Mouse (Mus musculus) hematopoietic stem cell, adult 5-6 weeks (primary cell): ENCODE measurements at regions not wholly inside any gene's neighbourhood (a gene's known extent, or its start where the extent isn't known, plus 50 kb on each side); places are given as distances from the start of the nearest gene placed in this dataset.

Experiments
- ATAC-seq, 2 experiments: fragments of 125-278 bp in 1 of 2; replicated peaks in 1 of 2; 2 replicates each; pipeline ENCODE4 v1.8.0; 2016 to 2017; ENCODE audit warnings: inconsistent platforms in 2 of 2, mild to moderate bottlenecking in 2 of 2, moderate number of reproducible peaks in 2 of 2, low read depth in 1 of 2, moderate TSS enrichment in 1 of 2; ENCODE audit not compliant: low FRiP score in 2 of 2, poor library complexity in 2 of 2, severe bottlenecking in 2 of 2, insufficient read depth in 1 of 2, low TSS enrichment in 1 of 2

DNA sequence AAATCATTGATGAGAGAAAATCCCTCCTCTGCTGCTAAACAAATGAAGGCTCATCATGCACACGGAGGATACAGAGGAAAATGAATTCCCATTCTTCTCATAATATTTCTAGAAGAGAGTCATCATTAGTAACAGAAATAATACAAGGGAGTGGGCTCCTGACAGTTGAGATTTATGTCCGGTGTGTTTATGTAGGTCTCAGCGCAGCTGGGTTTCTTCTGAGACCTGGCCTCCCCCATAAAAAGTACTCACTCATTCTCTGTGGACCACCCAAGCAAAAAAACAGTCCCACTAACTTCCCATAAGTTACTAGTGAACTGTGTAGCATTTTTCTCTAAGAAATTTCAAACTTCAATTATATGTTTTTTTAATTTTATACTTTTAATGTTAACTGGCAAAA lies 792.7 kb upstream of the Map3k7 start:
- ATAC-seq = no peak

GRCm38 (mm10) chr4:31197852-31198251 lies 766.0 kb upstream of the Map3k7 start:
- no peak for ATAC-seq

DNA sequence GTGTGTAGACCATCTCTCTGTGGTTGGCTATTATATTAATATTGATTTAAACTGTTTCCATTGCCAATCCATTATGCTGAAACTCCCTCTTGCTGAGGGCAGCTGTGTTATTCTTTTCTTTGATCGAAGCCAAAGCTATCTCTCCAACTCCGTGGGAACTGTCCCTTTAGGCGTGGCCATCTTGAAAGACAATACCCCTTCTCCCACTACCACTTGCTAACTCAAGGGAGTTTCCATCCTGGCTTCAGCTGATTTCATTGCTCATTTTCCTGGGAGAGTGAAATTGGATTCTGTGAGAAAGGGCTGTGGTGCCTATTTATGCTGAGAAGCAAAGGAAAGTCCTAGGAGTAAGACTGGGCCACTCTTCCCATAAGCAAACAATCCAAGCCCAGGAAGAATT lies 760.6 kb upstream of the Map3k7 start:
- ATAC-seq = no peak

DNA sequence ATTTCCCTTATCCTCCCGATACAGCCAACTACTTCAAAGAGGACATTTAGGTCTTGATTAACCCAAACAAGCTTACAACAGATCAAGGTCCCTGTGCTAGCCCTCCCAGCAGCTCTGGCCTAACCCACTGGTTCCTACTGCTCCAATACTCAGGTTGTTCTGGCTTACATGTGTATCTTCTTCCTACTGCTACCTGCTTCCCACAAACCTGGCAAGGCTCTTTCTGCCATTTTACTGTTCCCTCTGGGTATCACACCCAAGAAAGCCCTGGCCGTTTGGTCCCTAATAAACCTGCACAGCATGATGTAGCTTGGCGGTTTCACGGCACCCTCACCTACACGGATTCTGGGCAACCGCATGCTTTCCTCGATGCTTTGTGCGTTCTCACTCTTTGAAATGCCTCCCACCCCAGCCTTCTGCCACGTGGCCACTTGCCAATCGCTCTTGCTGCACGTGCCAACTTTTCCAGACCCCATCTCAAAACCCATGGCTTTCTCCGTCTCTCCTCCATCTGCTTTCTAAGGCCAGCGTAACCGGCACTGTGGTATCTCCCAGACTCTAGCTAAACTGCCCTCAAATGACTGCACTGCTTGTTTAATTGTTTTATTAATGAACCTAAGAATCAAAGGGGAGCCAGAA lies 758.4 kb upstream of the Map3k7 start:
- no peak for ATAC-seq

GRCm38 (mm10) chr4:31225741-31226140 lies 738.2 kb upstream of the Map3k7 start:
- no peak for ATAC-seq

- ATAC-seq = no peak
Measured at GRCm38 (mm10) chr4:31268825-31269495, 694.9 kb upstream of the Map3k7 start.

DNA sequence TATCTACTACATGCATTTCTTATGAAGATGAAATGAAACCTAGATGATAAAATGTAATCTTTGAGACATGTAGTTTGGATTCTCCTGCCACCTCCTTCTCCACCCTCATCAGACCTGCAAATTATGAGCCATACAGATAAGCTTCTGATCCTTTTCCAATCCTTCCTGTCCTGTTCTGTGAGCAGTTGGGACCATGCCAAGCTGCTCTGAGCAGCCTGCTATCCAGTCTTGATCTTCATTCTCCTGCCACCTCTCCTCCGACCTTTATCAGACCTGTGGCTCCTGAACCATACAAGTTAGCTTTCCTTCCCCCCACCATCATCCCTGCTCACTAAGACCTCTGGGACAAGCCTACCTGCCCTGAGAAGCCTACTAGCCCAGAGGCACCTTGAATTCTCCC lies 689.8 kb upstream of the Map3k7 start:
- no peak for ATAC-seq

- ATAC-seq = no peak
Measured at GRCm38 (mm10) chr4:31290301-31290975, 673.5 kb upstream of the Map3k7 start.

DNA sequence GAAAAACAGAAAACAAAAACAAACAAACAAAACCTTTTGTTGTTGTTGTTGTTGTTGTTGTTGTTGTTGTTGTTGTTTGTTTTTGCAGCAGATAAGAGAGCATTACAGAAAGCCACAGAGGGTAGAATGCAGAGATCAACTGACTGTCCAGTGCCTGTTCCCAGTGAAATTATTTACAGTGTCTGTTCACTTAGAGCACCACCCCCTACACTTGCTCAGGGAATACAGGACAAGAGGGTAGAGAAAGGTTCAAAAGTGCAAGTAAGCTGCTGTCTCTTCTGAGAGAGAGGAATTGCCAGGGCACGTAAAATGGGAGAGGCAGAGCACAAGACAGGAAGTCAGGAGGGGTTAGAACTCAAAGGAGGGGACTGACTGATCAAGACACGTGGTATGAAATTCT lies 670.1 kb upstream of the Map3k7 start:
- no peak for ATAC-seq

GRCm38 (mm10) chr4:31297848-31298247 lies 666.0 kb upstream of the Map3k7 start:
- no peak for ATAC-seq

- ATAC-seq = no peak
Measured at GRCm38 (mm10) chr4:31319269-31319668, 644.6 kb upstream of the Map3k7 start.

GRCm38 (mm10) chr4:31320734-31321507 lies 643.0 kb upstream of the Map3k7 start:
- no peak for ATAC-seq

DNA sequence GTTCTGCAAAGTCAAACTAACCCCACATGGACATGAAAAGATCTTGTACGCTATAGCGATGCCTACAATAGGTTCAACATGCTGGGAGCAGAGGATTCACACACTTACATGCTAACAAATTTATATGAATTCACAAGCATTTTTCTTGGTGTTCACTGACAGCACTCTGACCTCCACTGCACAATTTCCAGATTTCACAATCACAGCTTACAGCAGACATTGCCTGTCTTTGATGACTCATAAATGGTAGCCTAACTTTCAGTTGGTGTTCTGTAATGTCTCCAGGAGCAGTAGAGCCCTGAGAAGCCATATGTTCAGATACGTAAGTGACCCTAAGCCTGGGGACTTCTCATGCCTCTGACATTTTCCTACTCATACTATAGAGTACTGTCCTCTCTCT lies 640.1 kb upstream of the Map3k7 start:
- ATAC-seq = no peak

GRCm38 (mm10) chr4:31328798-31329197 lies 635.1 kb upstream of the Map3k7 start:
- no peak for ATAC-seq

DNA sequence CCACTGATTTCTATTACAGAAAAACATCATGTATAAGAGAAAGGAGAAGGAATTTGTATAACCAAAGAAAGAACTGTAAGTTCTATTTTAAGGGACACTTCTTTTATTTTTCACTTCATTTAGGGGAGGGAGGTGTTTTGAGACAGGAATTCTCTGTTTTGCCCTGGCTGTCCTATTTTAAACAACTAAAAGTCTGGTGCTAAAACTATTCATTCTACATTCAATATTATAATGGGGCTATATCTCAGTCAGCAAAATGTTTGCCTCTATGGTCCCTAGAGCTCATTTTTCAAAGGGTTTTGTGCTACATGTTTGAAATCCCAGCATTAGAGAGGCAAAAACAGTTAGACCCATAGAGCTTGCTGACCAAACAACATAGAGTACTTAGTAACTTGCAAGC lies 632.8 kb upstream of the Map3k7 start:
- no peak for ATAC-seq

DNA sequence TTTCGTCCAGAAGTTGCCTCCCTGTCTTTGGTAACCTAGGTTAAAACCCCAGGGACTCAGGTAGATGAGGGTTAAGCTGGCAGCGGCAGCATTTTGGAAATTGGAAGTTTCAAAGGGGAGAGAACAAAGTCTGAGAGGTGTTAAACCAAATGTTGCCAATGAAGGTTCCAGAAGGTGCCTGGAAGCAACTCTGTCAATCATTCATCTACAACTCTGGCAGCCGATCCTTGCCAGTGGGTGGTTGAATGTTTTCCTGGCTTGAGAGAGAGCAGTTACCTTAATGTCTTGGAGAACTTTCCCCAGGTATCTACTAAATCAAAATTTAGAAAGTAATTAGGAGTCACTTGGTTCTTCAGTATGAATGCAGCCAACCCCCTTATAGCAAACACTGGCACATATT lies 628.2 kb upstream of the Map3k7 start:
- no peak for ATAC-seq

GRCm38 (mm10) chr4:31337980-31338379 lies 625.9 kb upstream of the Map3k7 start:
- ATAC-seq = no peak
